Mouse (Mus musculus): ENCODE measurements around the gene Batf3. TPM values are rescaled to one million over a fixed set of nuclear protein-coding genes. Genes with fewer than 3 reads are reported as not detected.

The Batf3 gene
- total RNA-seq, 2 experiments from 2014 or later = 0.25 to 0.93 TPM

DNA sequence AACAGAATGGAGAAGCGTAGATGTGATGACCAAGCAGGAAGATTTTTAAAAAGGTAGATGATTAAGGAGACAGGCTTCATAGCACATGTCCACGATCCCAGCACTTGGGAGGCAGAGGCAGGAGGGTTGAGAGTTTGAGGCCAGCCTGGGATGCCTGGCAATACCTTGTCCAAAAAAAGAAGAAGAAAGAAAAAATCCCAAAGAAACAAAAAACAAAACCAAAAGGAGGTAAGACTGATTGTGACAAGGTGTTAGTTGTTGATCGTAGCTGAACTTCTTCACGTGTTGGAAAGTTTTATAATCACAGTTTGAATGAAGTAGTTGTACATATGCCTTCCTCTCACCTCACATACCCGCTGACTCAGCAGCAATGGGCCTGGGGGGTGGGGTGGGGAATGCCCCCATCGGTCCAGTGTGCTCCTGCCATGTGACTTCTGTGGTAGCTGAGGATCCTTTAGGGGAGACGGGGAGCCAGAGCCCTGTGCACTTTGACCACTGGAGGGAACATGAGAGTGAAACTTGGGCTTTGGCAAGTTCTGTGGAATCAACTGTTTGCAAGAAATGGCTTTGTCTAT, 11.3 kb upstream of the Batf3 start:
- DNase-seq = no peak

DNA sequence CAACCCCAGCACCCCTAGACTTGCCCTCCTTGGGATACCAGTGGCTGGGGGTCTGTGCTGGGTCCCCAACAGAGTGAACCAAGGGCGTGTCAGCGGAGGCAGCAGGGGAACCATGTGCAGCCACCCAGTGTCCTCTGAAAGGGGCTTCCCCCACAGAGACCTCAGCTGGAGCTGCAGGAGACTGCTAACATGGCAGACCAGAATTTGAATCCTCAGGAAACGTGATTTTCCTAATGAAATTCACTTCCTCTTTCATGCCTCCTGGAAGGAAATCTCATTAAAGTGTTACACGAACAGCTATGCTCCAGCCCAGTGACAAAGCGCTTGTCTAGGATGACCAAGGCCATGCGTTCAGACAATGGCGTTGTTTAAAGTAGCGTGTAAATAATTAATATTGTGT, 10.7 kb upstream of the Batf3 start:
- no peak for DNase-seq

- DNase-seq = no peak
Observed at GRCm38 (mm10) chr1:191087955-191088354, 9.7 kb upstream of the Batf3 start.

- DNase-seq = no peak
Observed at GRCm38 (mm10) chr1:191089355-191089754, 8.3 kb upstream of the Batf3 start.

DNA sequence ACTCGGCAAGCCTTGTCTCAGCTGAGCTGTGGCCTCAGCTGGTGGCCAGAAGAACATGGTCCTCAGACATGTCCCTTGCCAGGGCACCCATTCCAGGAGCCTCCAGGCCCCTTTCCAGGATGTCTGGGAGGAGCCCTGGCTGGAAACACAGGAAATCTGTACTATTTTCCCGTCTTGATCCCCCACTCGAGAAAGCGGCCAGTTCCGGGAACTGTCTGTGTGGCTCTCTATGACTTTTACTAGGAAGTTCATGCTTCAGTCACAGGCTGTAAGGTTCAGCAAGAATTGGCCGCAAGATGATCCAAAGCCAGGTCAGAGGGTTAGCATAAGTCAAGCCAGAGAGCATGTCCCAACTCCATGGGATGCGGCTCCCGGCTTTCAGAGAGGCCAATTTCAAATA, 5.6 kb upstream of the Batf3 start:
- no peak for DNase-seq

DNA sequence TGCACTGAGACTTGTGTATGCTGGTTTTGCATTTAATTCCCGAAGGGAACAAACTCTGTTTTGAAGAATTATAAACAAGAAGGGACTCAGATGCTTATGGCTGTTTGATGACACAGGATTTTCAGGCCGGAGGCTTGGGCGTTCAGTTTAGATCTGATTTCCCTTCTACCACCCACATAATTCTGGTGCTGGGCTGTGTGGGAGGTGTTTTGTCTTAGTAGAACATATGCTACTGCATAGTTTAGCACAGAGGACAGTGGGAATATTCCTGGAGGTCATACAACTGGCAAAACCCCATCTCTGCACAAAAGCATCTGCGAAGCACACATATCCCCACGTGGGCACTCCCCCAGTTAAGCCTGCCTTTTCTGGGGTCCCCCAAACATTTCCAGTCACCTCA, 4.1 kb upstream of the Batf3 start:
- DNase-seq = no peak

DNA sequence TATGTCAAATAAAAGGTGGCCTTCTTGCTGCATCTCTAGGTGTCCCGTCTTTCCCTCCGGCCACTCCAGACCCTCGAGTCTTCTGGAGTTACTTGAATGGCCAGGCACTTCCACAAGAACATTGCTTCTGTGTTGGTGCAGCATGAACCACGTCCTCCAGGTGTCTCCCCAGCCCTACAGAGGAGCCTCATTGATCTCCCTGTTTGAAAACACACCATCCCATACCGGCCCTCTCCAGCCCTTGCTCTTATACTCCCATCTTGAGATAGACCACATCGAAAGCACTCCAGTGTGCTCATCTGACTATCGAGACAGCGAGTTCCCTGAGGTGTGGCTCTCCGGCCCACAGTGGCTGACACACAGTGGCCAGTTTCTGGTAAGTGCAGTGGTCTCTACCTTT, 2.6 kb upstream of the Batf3 start:
- no peak for DNase-seq

DNA sequence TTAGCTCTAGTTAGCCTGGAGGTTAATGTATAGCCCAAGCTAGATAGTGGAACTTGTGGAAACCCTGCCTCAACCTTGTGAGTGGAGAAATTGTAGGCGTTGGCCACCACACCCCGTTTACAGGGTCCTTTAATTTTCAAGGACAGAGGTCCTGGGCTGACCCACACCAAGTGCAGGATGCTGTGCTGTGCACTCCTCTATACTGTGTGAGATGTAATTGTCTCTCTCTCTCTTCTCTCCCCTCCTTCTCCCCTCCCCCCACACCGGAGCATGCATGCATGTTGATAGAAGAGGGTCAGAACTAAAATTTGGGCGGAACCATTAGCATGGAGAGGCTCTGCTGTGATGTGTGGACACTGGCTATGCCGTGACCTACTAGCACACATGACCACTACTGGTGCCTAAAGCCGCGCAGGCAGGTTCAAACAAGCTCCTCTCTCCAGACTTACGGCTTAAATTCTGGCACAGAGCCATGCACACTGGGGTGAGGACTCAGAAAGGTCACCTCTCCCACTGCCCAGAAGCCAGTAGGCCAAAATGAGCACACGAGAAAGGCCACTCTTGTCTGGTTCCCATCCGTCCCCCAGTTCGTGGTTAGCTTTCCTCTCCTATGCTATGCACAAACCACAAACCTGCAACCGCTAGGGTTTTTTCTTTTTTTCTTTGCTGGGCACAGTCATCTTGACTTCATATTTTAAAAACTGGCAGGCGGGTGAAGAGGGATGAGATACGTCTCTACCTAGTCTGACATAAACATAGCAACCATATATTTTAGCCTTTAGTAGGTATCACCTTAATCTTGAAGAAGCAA, 571 bp upstream of the Batf3 start:
- DNase-seq = no peak

DNA sequence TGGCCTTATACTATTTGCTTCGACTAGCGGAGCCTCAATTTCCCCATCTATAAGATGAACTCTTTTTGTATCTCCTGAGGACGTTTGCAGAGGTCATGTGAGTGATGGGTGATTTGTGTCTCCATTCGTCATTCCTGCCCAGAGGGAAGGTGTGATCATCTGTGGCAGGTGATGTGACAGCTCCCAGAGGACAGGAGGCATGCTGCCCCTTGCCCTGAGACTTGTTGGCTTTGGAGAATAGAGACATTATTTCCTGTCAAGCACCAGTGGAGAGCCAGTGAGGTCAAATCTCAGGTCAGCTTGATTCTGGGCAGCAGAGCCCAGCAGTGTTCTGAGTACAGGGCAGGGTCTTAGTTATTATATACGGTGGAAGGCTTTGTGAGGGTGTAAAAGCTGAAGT, 1.5 kb downstream of the Batf3 start:
- DNase-seq = no peak

- DNase-seq = no peak
Observed at GRCm38 (mm10) chr1:191099772-191100291, 2.2 kb downstream of the Batf3 start.

- DNase-seq = no peak
Observed at GRCm38 (mm10) chr1:191102730-191103370, 5.2 kb downstream of the Batf3 start.

DNA sequence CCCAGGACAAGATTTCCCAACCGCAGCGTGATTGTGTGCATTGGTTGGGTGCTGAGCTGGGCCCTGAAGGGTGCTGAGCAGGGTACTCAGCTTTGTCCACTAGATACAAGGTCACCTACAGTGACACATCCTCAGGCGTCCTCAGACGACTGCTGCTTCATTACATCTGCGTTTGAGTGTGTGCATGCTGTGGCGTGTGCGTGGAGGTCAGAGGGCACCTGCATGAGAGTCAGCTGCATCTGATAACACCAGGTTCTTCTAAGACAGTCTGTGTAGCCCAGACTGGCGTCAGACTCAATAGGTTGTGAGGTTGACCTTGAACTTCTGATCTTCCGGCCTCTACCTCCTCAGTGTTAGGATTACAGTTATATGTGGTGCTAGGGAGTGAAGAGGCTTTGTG, 7.6 kb downstream of the Batf3 start:
- DNase-seq = no peak

GRCm38 (mm10) chr1:191107306-191107705, 9.7 kb downstream of the Batf3 start:
- DNase-seq = no peak

DNA sequence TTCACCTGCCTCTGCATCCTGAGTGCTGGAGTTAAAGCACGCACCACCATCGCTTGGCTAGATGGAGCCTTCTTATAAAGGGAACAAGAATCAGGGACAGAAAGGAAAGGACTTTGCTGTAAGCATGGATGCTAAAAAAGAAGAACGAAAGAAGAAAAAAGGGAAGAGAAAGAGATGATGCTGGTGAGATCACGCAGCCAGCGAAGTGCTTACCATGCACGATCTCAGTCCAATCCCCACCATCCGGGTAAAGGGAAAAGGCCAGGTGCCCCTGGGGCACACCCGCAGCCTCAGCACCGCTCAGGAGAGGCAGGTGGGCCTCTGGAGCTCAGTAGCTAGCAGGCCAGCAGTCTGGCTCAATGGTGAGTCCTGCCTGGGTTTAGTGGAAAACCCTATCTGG, 12.3 kb downstream of the Batf3 start:
- DNase-seq = no peak

DNA sequence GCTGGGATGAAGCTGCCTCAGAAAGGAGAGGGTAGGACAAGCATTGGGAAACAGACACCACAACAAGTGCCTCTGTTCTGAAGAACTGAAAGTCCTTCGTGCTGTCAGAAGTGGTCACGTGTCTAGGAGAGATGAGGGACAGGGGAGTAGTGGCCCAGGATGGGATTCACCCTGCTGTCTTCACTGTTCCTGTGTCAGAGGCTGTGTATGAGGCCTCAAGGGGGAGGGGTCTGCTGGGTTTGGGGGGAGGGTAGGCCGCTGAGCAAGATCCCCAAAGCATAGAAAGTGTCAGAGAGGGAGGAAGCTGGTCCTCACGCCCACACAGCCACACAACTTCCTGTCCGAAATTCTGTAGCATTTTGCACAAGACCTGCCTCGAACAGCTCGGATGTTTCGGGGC, 13.5 kb downstream of the Batf3 start:
- peak; percentile 38 to 55 for DNase-seq

- peak in 1 of 2 experiments; percentile 38 for DNase-seq
Observed at GRCm38 (mm10) chr1:191114868-191115267, 17.2 kb downstream of the Batf3 start.

DNA sequence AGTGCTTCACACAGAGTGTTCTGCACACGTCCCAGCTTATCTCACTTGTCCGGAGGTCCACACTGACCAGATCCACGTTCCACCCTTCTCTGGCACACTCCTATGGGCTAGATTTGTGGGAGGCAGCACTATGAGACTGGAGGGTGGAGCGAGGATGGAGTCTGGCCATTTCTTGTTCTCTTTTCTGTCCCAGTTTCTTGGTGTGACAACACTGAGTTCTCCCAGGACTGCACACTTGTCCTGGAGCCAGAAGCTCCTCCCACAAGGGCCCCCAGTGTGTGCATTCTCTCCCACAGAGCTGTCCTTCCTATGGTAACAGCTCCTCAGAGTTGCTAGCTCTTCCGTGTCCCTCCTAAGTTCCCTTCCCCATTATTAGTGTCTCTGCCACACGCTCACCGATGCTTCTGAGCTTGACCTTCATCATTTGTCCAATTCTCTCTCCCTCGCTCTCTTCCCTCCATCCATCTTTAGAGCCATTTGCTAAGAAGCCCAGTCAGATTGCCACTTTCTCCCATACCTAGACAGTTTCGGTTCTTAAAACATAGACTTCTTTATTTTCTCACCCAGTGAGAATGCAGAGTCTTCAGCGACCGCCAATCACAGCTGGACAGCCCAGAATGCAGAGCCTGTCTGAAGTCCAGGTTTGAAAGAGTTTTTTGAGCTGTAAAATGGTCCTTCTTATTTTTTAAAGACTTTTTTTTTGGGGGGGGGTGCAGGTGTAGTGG, 18.0 kb downstream of the Batf3 start:
- DNase-seq = peak; percentile 49 to 74

DNA sequence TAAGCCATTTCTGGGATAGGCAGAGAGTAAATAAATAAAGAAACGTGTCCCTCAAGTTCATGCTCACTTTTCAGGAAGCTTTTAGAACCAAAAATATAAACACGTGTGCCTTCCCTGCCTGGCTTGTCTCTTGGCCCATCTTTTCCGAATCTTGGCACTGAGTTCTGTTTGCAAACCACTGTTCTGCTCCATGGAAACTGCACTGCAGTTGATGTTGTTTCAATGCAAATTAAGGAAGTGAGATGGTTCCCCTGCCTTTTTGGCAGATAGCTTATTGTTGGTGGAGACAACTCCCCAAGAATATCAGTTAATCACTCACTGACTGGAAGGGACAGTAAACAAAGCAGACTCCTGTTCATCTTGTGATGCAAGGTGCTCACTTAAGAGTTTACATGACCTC, 25.1 kb downstream of the Batf3 start:
- DNase-seq = peak; percentile 29 to 72

GRCm38 (mm10) chr1:191123696-191124095, 26.0 kb downstream of the Batf3 start:
- DNase-seq = no peak

DNA sequence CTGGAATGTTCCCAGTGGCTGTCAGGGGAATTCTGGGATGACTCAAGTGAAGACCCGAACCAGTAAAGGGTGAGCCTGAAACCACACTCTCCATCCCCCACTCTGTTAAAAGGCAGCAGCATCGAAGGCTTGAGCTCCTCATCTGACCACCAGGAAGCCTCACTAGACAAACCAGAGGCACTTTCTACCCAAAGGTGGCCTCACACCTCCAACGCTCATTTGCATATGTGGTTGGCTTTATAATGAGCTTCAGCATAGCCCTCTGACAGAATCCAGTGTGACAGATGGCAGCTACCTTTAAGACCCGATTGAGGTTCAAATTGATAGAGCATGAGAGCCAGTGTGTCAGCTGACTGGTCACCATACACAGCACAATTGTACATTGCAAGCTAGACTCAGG, 26.6 kb downstream of the Batf3 start:
- no peak for DNase-seq

DNA sequence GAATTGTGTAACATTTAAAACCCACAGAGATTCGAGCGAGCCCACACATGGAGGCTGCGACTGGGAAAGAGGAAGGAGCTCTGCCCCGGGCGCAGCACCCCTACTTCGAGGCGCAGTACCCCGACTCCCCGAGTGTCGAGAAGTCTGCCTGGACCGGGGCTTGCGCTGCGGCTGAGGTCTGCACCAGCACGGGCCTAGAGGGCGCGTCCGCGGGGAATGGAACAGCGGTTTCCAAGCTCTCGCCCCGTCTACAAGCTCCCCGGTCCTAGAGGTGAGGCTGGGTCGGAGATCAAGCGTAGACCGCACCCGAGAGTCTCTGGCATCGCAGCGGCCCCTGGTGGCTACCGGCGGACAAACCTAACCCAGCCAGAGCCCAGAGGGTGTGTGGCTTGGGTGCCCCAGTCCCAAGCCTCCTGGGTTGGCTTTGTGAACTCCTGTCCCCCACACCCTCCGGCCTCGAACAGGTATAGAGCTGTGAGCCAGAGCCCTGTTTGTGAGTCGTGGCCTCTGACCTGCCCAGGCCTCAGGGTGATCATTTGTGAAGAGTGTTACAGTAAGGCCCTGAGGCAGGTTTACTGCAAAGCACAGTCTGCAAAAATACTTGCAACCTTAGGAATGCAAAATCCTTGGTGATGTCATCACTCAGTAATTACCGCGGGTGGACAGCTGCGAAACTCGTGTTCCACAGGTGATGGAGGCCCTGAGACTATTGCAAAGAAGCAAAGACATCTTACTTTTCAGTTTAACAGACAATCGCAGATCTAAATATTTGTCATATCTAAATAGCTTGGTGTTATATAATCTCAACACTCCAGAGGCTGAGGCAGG, 28.4 kb downstream of the Batf3 start:
- peak; percentile 72 to 79 for DNase-seq

GRCm38 (mm10) chr1:191131692-191132091, 34.0 kb downstream of the Batf3 start:
- DNase-seq = no peak

All from heart, adult 18-20 months (tissue).